Mouse (Mus musculus): ENCODE results near the gene Ggta1.

DNA sequence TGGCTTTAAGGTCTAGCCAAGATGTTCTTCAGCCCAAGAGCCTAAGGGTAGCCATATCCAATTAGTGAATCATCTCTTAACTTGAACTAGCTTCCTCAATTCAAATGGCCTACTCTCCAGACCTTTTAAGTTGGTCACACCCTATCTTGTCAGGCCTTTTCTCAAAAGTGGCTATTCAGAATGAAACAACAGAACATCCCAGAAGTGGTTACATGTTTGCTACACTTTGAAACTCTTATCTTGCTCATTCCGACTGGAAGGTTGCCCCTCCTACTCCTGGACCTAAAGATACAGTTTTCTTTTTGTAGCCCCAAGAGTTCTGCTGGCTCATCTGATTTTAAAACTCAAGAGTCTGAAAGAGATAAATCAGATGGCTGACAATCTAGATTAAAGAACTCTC, 42.4 kb downstream of the Ggta1 start:
- TF ChIP-seq CTCF (IDR thresholded peaks at IDR 0.05; ENCODE audit: low read depth) (no peak), EP300 (IDR thresholded peaks at IDR 0.05; ENCODE audit: low read depth) (peak; percentile 83)

All from liver, postnatal 0 days (tissue).